Mouse (Mus musculus) effector memory CD4-positive, alpha-beta T cell, adult 5 months (primary cell): ENCODE measurements around the gene Myzap. TPM values are rescaled to one million over a fixed set of nuclear protein-coding genes. Genes with fewer than 3 reads are reported as not detected.

Experiments
- polyA plus RNA-seq: library from polyadenylated mRNA; unstranded; fragments of 100-300 nt; shearing (Covaris generic); gene quantifications from one replicate; pipeline ENCODE4 v1.2.1, GENCODE M21; 2017

Gene Myzap
- polyA plus RNA-seq = not detected

GRCm38 (mm10) chr9:71591938-71592548 lies at the start of gene Myzap:
Gene Myzap (minus strand): TSS chr9:71592360.

GRCm38 (mm10) chr9:71485475-71486094 lies 106.6 kb downstream of the Myzap start, which contains the start of gene Polr2m:
Gene Polr2m (minus strand): TSS chr9:71485935.

Other genes with a start within 250 kb of the Myzap start
- 230 TPM for gene Polr2m, start 106.4 kb downstream of the Myzap start, polyA plus RNA-seq
- gene Cgnl1, start 179.2 kb upstream of the Myzap start, polyA plus RNA-seq = 0.39 TPM